Mouse (Mus musculus) right cerebral cortex, postnatal 14 days (tissue): ENCODE results near the gene Grm1.

Experiments used
- DNase-seq: peaks from one replicate; pipeline ENCODE4 v3.0.0; 2022

Gene Grm1

GRCm38 (mm10) chr10:10827308-10827707 lies 254.8 kb downstream of the Grm1 start:
- DNase-seq = no peak

GRCm38 (mm10) chr10:10818061-10818460 lies 264.1 kb downstream of the Grm1 start:
- no peak for DNase-seq

GRCm38 (mm10) chr10:10814631-10815216 lies 267.4 kb downstream of the Grm1 start:
- no peak for DNase-seq

- DNase-seq = peak; percentile 67
These were observed 269.1 kb downstream of the Grm1 start for GRCm38 (mm10) chr10:10812750-10813711.

DNA sequence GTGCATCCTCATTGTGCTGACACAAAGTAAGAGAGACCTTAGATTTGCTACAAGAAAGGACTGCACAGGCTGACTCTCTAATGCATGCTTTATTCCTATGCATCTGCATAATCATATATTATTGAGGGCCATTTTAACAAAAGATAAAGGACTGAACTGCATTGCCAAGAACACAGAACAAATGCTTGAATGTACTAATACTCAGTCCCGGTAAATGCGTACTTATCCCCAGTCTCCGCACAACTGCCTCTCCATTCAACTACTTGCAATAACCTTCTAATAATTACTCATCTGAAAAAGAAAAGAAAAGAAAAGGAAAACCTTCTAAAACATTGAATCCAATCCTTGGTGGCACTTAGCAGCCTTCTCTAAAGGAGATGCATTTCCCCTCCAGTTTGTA lies 272.4 kb downstream of the Grm1 start:
- no peak for DNase-seq

DNA sequence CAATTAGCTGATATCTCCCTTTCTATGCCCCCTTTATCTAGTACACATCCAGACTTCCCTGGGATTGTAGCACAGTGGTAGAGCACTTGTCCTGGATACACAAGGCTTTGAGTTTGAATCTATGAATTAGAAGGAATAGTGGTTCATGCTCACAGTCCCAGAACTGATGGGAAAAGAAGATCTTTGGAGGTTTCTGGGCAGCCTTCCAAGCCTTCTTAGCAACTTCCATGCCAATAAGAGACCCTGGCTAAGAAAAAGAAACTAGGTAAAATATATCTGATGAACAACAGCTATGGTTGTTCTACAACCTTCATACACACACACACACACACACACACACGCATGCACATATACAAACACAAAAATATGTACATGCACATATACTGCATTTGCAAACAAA lies 286.8 kb downstream of the Grm1 start:
- no peak for DNase-seq

DNA sequence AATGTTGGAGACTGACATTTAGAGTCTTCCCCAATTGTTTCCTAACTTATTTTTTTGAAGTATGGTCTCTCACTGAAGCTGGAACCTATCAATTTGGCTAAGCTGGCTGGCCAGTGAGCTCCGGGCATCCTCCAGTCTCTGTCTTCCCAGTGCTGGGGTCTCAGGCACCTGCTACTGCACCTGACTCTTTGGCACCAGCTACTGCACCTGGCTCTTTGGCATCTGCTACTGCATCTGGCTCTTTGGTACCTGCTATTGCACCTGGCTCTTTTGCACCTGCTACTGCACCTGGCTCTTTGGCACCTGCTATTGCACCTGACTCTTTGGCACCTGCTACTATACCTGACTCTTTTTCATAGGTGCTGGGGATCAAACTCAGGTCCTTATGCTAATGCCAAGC lies 291.7 kb downstream of the Grm1 start:
- DNase-seq = no peak

DNA sequence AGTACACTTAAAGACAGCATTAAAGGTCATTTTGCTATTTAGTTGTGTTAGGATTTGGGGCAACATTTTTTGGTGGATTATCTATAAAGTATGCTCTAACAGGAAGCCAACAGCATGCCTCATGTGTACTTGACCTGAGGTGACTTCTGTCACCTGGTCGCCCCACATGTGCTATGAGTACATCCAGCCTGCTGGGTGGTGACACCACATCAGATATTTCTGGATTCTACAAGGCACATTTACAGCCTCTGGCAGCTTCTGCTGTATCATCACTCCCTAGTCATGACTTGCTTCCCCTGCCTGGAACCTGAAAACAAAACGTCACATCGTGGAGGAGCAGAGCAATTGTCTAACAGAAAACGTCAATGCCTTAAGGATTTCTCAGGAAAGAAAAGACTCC lies 292.2 kb downstream of the Grm1 start:
- DNase-seq = no peak

DNA sequence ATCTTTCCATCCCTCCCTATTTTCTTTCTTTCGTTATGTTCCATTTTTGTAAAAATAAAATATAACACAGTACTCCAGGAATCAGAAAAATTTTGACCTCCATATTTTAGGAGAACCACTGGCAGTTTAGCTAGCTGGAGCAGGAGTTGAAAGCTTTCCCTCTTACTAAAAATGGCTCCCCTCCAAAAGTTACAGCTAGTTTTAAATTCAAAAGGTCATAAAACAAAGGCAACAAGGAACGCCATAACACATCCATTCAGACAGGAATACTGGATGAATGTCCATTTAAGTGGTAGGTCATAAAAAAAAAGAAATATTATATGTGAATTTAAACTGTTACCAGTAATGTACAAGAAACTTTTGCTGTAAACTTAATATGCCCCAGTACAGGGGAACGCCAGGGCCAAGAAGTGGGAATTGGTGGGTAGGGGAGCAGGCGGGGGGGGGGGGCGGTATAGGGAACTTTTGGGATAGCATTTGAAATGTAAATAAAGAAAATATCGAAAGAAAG lies 294.2 kb downstream of the Grm1 start:
- DNase-seq = no peak

DNA sequence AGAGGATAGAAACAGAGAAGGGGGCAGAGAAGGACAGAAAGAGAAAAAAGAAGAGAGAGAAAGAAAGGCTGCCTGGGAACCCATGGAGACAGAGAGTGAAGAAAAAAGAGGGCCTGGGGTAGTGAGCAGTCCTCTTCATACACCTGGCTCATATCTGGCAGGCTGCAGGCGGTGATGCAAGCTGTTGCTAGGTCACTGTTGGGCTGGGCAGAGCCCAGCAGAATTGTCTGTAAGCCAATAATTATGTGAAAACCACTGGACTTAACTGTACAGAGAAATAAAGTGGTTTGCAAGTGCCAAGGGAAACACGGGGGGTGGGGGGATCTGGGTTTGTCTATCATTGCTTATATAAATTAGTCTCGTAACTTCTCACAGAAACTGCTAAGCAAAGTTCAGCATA lies 297.0 kb downstream of the Grm1 start:
- no peak for DNase-seq

- DNase-seq = no peak
These were observed 307.3 kb downstream of the Grm1 start for GRCm38 (mm10) chr10:10774827-10775226.

GRCm38 (mm10) chr10:10763015-10763414 lies 319.1 kb downstream of the Grm1 start:
- no peak for DNase-seq

GRCm38 (mm10) chr10:10761274-10761673 lies 320.9 kb downstream of the Grm1 start:
- DNase-seq = no peak

DNA sequence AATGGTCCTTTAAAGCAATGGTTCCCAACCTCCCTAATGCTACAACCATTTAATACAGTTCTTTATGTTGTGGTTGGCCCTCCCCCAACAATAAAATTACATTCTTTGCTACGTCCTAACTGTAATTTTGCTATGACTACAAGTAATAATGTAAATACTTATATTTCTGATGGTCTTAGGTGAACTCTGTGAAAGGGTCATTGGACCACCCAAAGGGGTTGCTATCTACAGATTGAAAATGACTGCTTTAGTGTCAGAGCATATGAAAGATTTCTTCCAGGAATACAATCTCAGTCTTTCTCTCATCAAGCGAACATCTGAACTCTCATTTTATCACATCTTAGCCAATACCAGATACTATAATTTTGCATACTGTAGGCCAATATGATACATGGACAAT lies 321.4 kb downstream of the Grm1 start:
- no peak for DNase-seq

- DNase-seq = no peak
These were observed 331.1 kb downstream of the Grm1 start for GRCm38 (mm10) chr10:10751033-10751432.

GRCm38 (mm10) chr10:10744097-10744496 lies 338.1 kb downstream of the Grm1 start:
- DNase-seq = no peak

GRCm38 (mm10) chr10:10742172-10742571 lies 340.0 kb downstream of the Grm1 start:
- no peak for DNase-seq

- no peak for DNase-seq
These were observed 340.8 kb downstream of the Grm1 start for GRCm38 (mm10) chr10:10741314-10741713.

DNA sequence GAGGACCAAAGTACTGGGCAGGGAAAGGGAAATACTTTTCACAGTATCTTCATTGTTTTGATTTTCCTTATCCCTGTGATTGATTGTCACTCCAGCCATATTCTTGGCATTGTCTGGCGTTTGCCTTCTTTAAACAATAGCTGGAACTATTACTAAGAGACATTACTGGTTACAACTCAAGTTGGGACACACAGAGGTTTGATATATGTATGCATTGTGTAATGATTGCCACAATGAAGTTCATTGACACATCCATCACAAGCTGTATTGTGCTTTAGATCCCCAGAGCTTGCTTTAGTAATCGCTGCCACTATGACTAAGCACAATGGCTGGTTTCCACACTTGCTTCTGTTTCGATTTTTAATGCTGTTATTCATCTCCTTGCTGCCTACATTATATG lies 341.4 kb downstream of the Grm1 start:
- DNase-seq = no peak

DNA sequence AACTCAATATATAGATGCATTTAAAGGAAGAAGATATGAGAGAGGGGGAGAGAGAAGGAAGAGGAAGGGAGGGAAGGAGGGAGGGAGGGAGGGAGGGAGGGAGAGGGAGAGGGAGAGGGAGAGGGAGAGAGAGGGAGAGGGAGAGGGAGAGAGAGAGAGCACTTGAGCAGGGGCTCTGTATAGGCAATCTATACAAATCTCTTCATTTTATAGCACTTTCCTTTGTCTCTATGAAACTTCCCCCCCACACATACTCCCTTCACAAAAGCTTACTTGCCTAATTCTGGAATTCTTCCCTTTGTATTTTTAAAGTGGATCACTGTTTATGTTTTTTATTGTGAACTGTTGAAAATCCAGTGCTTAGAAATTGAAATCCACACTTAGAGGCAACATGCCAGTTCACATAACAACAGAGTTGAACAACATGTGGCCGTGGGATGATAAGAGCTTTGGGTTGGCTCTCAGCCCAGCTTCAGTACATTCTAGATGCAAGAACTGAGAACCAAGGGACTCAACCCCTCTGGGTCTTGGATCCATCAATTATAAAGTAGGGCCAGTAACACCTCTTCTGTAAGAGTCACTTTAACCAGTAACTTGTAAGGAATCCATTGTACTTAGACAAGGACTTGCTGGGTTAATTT lies 345.0 kb downstream of the Grm1 start:
- DNase-seq = peak; percentile 18

GRCm38 (mm10) chr10:10734561-10734960 lies 347.6 kb downstream of the Grm1 start:
- no peak for DNase-seq

DNA sequence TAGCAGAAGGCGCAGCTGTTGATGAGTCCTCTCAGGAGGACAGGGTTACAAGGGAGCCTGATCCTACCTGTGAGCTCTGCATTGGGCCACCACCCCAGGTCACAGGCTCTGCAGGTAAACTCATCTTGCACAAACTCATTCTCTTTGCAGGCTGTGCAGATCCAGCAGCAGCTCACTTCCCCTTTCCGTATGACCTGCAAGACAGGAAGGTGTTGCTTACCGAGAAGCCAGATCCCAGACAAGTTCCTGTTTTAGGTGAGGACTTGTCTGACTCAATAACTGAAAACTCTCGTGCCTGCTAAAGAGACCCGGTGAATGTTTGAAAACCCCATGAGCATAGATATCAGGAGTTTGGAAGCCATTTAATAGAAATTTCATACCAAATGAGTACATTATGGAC lies 349.1 kb downstream of the Grm1 start:
- no peak for DNase-seq

- no peak for DNase-seq
These were observed 355.7 kb downstream of the Grm1 start for GRCm38 (mm10) chr10:10726501-10726900.

- DNase-seq = no peak
These were observed 371.3 kb downstream of the Grm1 start for GRCm38 (mm10) chr10:10710837-10711236.
